Mouse (Mus musculus): ENCODE results near the gene Mapkapk3. TPM values are rescaled to one million over a fixed set of nuclear protein-coding genes. Genes with fewer than 3 reads are reported as not detected.
A peak's percentile ranks its signal among the peaks of the same experiment; 100 is the strongest.
"Not testable (repeated sequence)": the region's sequence is repeated elsewhere in the genome, so short reads cannot be mapped to it uniquely, and the experiment has no call there.

Gene Mapkapk3
- total RNA-seq, 2 experiments from 2014 or later = 29.4 to 30.3 TPM

- DNase-seq = peak; percentile 89 to 91
These were observed 18.2 kb upstream of the Mapkapk3 start for GRCm38 (mm10) chr9:107307886-107308285.

- DNase-seq = peak in 1 of 2 experiments; percentile 64
These were observed 17.6 kb upstream of the Mapkapk3 start for GRCm38 (mm10) chr9:107307099-107307872.

GRCm38 (mm10) chr9:107306673-107307072 lies 17.0 kb upstream of the Mapkapk3 start:
- not testable (repeated sequence) for DNase-seq

GRCm38 (mm10) chr9:107305601-107306542 lies 16.2 kb upstream of the Mapkapk3 start:
- no peak for DNase-seq

GRCm38 (mm10) chr9:107305012-107305411 lies 15.3 kb upstream of the Mapkapk3 start:
- DNase-seq = no peak

- no peak for DNase-seq
These were observed 14.7 kb upstream of the Mapkapk3 start for GRCm38 (mm10) chr9:107304383-107304782.

- DNase-seq = no peak
These were observed 14.2 kb upstream of the Mapkapk3 start for GRCm38 (mm10) chr9:107303900-107304299.

- DNase-seq = peak in 1 of 2 experiments; percentile 35
These were observed 13.6 kb upstream of the Mapkapk3 start for GRCm38 (mm10) chr9:107303121-107303820.

- no peak for DNase-seq
These were observed 12.9 kb upstream of the Mapkapk3 start for GRCm38 (mm10) chr9:107302592-107302991.

- peak in 1 of 2 experiments; percentile 34 for DNase-seq
These were observed 12.1 kb upstream of the Mapkapk3 start for GRCm38 (mm10) chr9:107301554-107302331.

- DNase-seq = no peak
These were observed 10.7 kb upstream of the Mapkapk3 start for GRCm38 (mm10) chr9:107300224-107300973.

GRCm38 (mm10) chr9:107299783-107300182 lies 10.1 kb upstream of the Mapkapk3 start:
- peak; percentile 68 for DNase-seq

GRCm38 (mm10) chr9:107298876-107299275 lies 9.2 kb upstream of the Mapkapk3 start:
- no peak for DNase-seq

- DNase-seq = peak; percentile 64 to 70
These were observed 8.5 kb upstream of the Mapkapk3 start for GRCm38 (mm10) chr9:107298059-107298780.

- DNase-seq = no peak
These were observed 8.0 kb upstream of the Mapkapk3 start for GRCm38 (mm10) chr9:107297658-107298057.

GRCm38 (mm10) chr9:107297059-107297458 lies 7.4 kb upstream of the Mapkapk3 start:
- no peak for DNase-seq

GRCm38 (mm10) chr9:107296501-107296965 lies 6.9 kb upstream of the Mapkapk3 start:
- DNase-seq = peak; percentile 97 to 100

- DNase-seq = no peak
These were observed 6.4 kb upstream of the Mapkapk3 start for GRCm38 (mm10) chr9:107296041-107296440.

GRCm38 (mm10) chr9:107296016-107296040 lies 6.2 kb upstream of the Mapkapk3 start, which contains the start of gene Cish:
Gene Cish (plus strand): TSS chr9:107296026.
- no peak for DNase-seq

GRCm38 (mm10) chr9:107295616-107296015 lies 5.9 kb upstream of the Mapkapk3 start:
- no peak for DNase-seq

Data from heart, adult 18-20 months (tissue).